In the genomic region with DNA sequence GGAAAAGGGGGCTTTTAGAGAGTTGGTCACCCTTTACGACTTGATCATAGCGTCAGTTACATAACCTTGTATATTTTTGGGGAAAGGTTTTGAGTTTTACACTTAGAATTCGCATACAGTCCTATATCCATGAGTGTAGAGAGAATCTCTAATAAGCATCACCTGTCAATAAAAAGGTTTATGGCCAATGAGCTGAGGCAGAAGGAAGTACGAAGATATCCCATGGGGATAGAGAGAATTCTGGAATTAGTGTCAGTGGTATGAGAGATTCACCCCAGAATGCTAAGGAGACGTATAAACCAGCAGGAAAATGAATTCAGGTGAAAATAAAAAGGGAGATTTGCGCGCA, we compare ENCODE assay signal across 11 mouse cellular contexts. TPM values are rescaled to one million over a fixed set of nuclear protein-coding genes. Genes with fewer than 3 reads are reported as not detected.
DNase-seq lines count a peak whose midpoint lies in the region; ATAC-seq lines count a peak whose summit lies in the region.
"Had no signal": no experiment of that assay in that cellular context is flagged by ENCODE, and none has a peak within 500 bp of the region (broad histone marks: within the 10 kb centered on the region; RNA-seq: fewer than 3 reads in every experiment).

No protein-coding gene starts in this region.

- peak overlapping the region; percentile 52 for H3K4me2 ChIP-seq in heart, embryonic 16.5 days (ENCODE audit: low read depth, low read length)
- H3K4me2 ChIP-seq in hindbrain, embryonic 13.5 days: peak overlapping the region; percentile 33
- H3K4me2 ChIP-seq in midbrain, embryonic 15.5 days: peak overlapping the region; percentile 32

- WGBS in heart, embryonic 16.5 days: 71% methylated on average over 7 of the region's 7 CpGs
- WGBS in hindbrain, embryonic 13.5 days: 56% methylated on average over 7 of the region's 7 CpGs
- WGBS in midbrain, embryonic 15.5 days: 46% methylated on average over 7 of the region's 7 CpGs

- no peaks in the 10 kb centered on the region for H3K36me3 ChIP-seq in heart, embryonic 16.5 days (ENCODE audit: control insufficient read depth, insufficient read depth)
- no peaks in the 10 kb centered on the region for H3K36me3 ChIP-seq in hindbrain, embryonic 13.5 days
- no peaks in the 10 kb centered on the region for H3K36me3 ChIP-seq in midbrain, embryonic 15.5 days (replicated peaks)

- no peak overlapping the region for H3K27ac ChIP-seq in heart, embryonic 16.5 days (ENCODE audit: low read length)
- no peak overlapping the region for H3K27ac ChIP-seq in brown adipose tissue, adult 24 weeks (replicated peaks; ENCODE audit: low read depth, low read length)
- peak overlapping the region; percentile 67 for H3K27ac ChIP-seq in hindbrain, embryonic 13.5 days
- H3K27ac ChIP-seq in midbrain, embryonic 15.5 days: peak overlapping the region; percentile 65

- peaks cover 6% of the 10 kb centered on the region for H3K4me1 ChIP-seq in heart, embryonic 16.5 days (ENCODE audit: control insufficient read depth, insufficient read depth, low read length)
- 0 out of 2 replicates have a peak, but pooled peaks cover 3% of the 10 kb centered on the region for H3K4me1 ChIP-seq in brown adipose tissue, adult 24 weeks (ENCODE audit: control insufficient read depth, insufficient read depth, insufficient read length, low read length)
- H3K4me1 ChIP-seq in hindbrain, embryonic 13.5 days (replicated peaks): peaks cover 18% of the 10 kb centered on the region
- peaks cover 14% of the 10 kb centered on the region for H3K4me1 ChIP-seq in midbrain, embryonic 15.5 days

- intact Hi-C loops in heart, postnatal 10 days (cut with DNase I): no loop called here
- intact Hi-C loops in left cerebral cortex, postnatal 36 days (cut with DNase I): no loop called here

- no peak for DNase-seq in heart, postnatal 10 days
- no peak for DNase-seq in right cerebral cortex, postnatal 10 days (ENCODE audit: low spot score in 2 of 2)
- DNase-seq in natural killer cell, adult 2 months (ENCODE audit: low spot score in 2 of 2): no peak
- DNase-seq in left cerebral cortex, postnatal 36 days (ENCODE audit: low spot score in 2 of 2): no peak

- H3K4me3 ChIP-seq in heart, embryonic 16.5 days (ENCODE audit: low read length): peak overlapping the region; percentile 19; the same call in 1 of the 2 replicates
- H3K4me3 ChIP-seq in brown adipose tissue, adult 24 weeks (ENCODE audit: insufficient read depth, low read depth, low read length): peak overlapping the region; percentile 19
- 0 out of 2 replicates have a peak overlapping the region, but pooled peaks have one; percentile 3 for H3K4me3 ChIP-seq in hindbrain, embryonic 13.5 days
- peak overlapping the region; percentile 15; the same call in 1 of the 2 replicates for H3K4me3 ChIP-seq in midbrain, embryonic 15.5 days

- ATAC-seq in heart, embryonic 16.5 days (replicated peaks; ENCODE audit: extremely low read depth, insufficient read depth, low FRiP score): no peak
- ATAC-seq in hindbrain, embryonic 13.5 days (ENCODE audit: low FRiP score): no peak; the same call in 1 of the 2 replicates
- ATAC-seq in midbrain, embryonic 15.5 days (replicated peaks): peak; percentile 63

- H3K27me3 ChIP-seq in heart, embryonic 16.5 days (ENCODE audit: control insufficient read depth, insufficient read depth, low read length): no peaks in the 10 kb centered on the region
- H3K27me3 ChIP-seq in hindbrain, embryonic 13.5 days: no peaks in the 10 kb centered on the region
- no peaks in the 10 kb centered on the region for H3K27me3 ChIP-seq in midbrain, embryonic 15.5 days (replicated peaks)

- H3K9ac ChIP-seq in heart, embryonic 16.5 days (ENCODE audit: low read length): no peak overlapping the region
- H3K9ac ChIP-seq in hindbrain, embryonic 13.5 days: no peak overlapping the region
- 0 out of 2 replicates have a peak overlapping the region, but pooled peaks have one; percentile 1 for H3K9ac ChIP-seq in midbrain, embryonic 15.5 days

- no peaks in the 10 kb centered on the region for H3K9me3 ChIP-seq in heart, embryonic 16.5 days (replicated peaks; ENCODE audit: control insufficient read depth, low read length)
- H3K9me3 ChIP-seq in hindbrain, embryonic 13.5 days: no peaks in the 10 kb centered on the region
- no peaks in the 10 kb centered on the region for H3K9me3 ChIP-seq in midbrain, embryonic 15.5 days

RNA-seq across cellular contexts. Expression of gene Lrrc72, which starts 45.4 kb away (rescaled TPM):
- not detected in 2 replicates for polyA plus RNA-seq in heart, embryonic 16.5 days (2015; fragmentation: Nextera tagmentation; extraction: Ambion mirVana)
- not detected for total RNA-seq in heart, postnatal 10 days (2021)
- polyA plus RNA-seq in brown adipose tissue, adult 24 weeks (2012; ENCODE audit: insufficient read depth, insufficient read length, missing spikeins): not detected in 2 replicates
- not detected in 2 replicates for polyA plus RNA-seq in hindbrain, embryonic 13.5 days (2015; fragmentation: Nextera tagmentation; extraction: Ambion mirVana)
- polyA plus RNA-seq in midbrain, embryonic 15.5 days (2015; fragmentation: Nextera tagmentation; extraction: Ambion mirVana): 0.43 TPM in 1 of 2 replicates, not detected in the other
- total RNA-seq in left cerebral cortex, postnatal 36 days (2021): not detected
- total RNA-seq: granulocyte monocyte progenitor cell, adult 5-6 weeks had no signal
- polyA plus RNA-seq: activated CD4-positive, CD25-positive, alpha-beta regulatory T cell, adult 4 months; thymus, postnatal 0 days had no signal

RNA-seq across cellular contexts. Expression of gene Bzw2, which starts 49.9 kb away (rescaled TPM):
- polyA plus RNA-seq in heart, embryonic 16.5 days (2015; fragmentation: Nextera tagmentation; extraction: Ambion mirVana): 197 and 210 TPM in 2 replicates
- total RNA-seq in heart, postnatal 10 days (2021): 100 to 1,000 TPM; 137 to 153 TPM
- 25.0 and 35.3 TPM in 2 replicates for polyA plus RNA-seq in brown adipose tissue, adult 24 weeks (2012; ENCODE audit: insufficient read depth, insufficient read length, missing spikeins)
- 425 and 457 TPM in 2 replicates for polyA plus RNA-seq in hindbrain, embryonic 13.5 days (2015; fragmentation: Nextera tagmentation; extraction: Ambion mirVana)
- polyA plus RNA-seq in midbrain, embryonic 15.5 days (2015; fragmentation: Nextera tagmentation; extraction: Ambion mirVana): 373 and 395 TPM in 2 replicates
- 10 to 100 TPM; 48.7 to 49.1 TPM for total RNA-seq in left cerebral cortex, postnatal 36 days (2021)

RNA-seq across cellular contexts. Expression of gene Ankmy2, which starts 50.9 kb away (rescaled TPM):
- polyA plus RNA-seq in heart, embryonic 16.5 days (2015; fragmentation: Nextera tagmentation; extraction: Ambion mirVana): 26.0 and 26.7 TPM in 2 replicates
- total RNA-seq in heart, postnatal 10 days (2021): 10 to 100 TPM; 19.7 to 23.8 TPM
- 16.4 and 16.6 TPM in 2 replicates for polyA plus RNA-seq in brown adipose tissue, adult 24 weeks (2012; ENCODE audit: insufficient read depth, insufficient read length, missing spikeins)
- 60.3 and 63.8 TPM in 2 replicates for polyA plus RNA-seq in hindbrain, embryonic 13.5 days (2015; fragmentation: Nextera tagmentation; extraction: Ambion mirVana)
- 67.8 and 77.3 TPM in 2 replicates for polyA plus RNA-seq in midbrain, embryonic 15.5 days (2015; fragmentation: Nextera tagmentation; extraction: Ambion mirVana)
- total RNA-seq in left cerebral cortex, postnatal 36 days (2021): 10 to 100 TPM; 50.3 to 54.1 TPM

Comparison
In these comparisons a context has a peak if more than half of its experiments do, and no peak if none do; other contexts are left out.
1. H3K27ac ChIP-seq: peak in hindbrain, embryonic 13.5 days (single experiment) and midbrain, embryonic 15.5 days (single experiment); none in heart, embryonic 16.5 days (single experiment) and brown adipose tissue, adult 24 weeks (single experiment).
2. Peak in every context shown above with its lines, with median percentiles within 50 percentile points of each other: H3K4me2 ChIP-seq and H3K4me3 ChIP-seq.